Comparison of ENCODE assay signal across 14 mouse cellular contexts in the genomic region with DNA sequence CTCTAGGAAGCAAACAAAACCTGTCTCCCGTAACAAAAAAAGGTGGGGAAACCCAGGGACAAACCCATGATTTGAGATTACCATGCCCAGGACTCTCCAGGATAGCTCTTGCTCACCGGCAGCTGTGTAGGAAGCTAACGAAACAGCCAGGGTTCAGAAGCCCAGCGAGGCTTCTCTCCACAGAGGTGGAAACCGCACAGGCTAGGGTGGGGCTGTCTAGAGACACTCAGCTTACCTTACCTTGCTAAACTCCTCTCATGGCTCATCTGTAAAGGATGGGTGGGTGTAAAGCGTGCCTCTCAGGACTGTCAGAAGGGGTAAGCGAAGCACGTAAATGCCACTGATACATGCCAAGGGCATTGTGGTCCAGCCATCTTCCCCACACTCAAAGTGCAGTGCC.
DNase-seq lines count a peak whose midpoint lies in the region; ATAC-seq and TF ChIP-seq lines count a peak whose summit lies in the region.
"Had no signal": no experiment of that assay in that cellular context is flagged by ENCODE, and none has a peak within 500 bp of the region (broad histone marks: within the 10 kb centered on the region; RNA-seq: fewer than 3 reads in every experiment).

No protein-coding gene starts in this region.

- intact Hi-C loops in heart, postnatal 36 days (cut with DNase I), result loop anchor here (2.0 kb wide), 1 partner anchor 69 kb away; no protein-coding TSS in a partner anchor

- H3K9me3 ChIP-seq in heart, embryonic 15.5 days (replicated peaks), result no peaks in the 10 kb centered on the region
- H3K9me3 ChIP-seq in forebrain, embryonic 14.5 days (replicated peaks; ENCODE audit: control insufficient read depth, low read length), result no peaks in the 10 kb centered on the region
- H3K9me3 ChIP-seq: forebrain, embryonic 15.5 days; midbrain, embryonic 15.5 days; neural tube, embryonic 15.5 days had no signal

- no peak for TF ChIP-seq POLR2A in spleen, adult 2 months (IDR thresholded peaks at IDR 0.05; ENCODE audit: low read depth, low read length)

- TF ChIP-seq CTCF in spleen, adult 2 months (IDR thresholded peaks at IDR 0.05; ENCODE audit: extremely low read depth, insufficient read depth, insufficient read length, insufficient replicate concordance), result no peak

- H3K4me1 ChIP-seq in heart, embryonic 15.5 days (replicated peaks), result peaks cover 18% of the 10 kb centered on the region
- peaks cover 14% of the 10 kb centered on the region; the same call in 1 of the 2 replicates for H3K4me1 ChIP-seq in spleen, adult 2 months (ENCODE audit: control insufficient read depth, insufficient read depth, insufficient read length)
- H3K4me1 ChIP-seq in forebrain, embryonic 14.5 days (ENCODE audit: control insufficient read depth, insufficient read depth, low read length), result no peaks in the 10 kb centered on the region

- no peak for DNase-seq in heart, postnatal 36 days
- DNase-seq in spleen, adult 2 months (ENCODE audit: low read depth in 1 of 2, low spot score in 2 of 2), result peak in 1 of 2 experiments; percentile 56
- DNase-seq in spleen, adult 12 weeks (ENCODE audit: low spot score), result no peak
- DNase-seq in induced T-regulatory cell, adult 2 months (ENCODE audit: low read depth), result peak; percentile 14
- DNase-seq in layer of hippocampus, adult 9-11 months, result no peak
- no peak for DNase-seq in forebrain, embryonic 14.5 days (ENCODE audit: low spot score)
- DNase-seq: adrenal gland, postnatal 36 days; cerebellum, adult 2 months; kidney, adult 9 months had no signal

- H3K4me2 ChIP-seq in heart, embryonic 15.5 days, result no peak overlapping the region
- no peak overlapping the region for H3K4me2 ChIP-seq in forebrain, embryonic 14.5 days (ENCODE audit: low read length)
- H3K4me2 ChIP-seq: forebrain, embryonic 15.5 days; hindbrain, embryonic 14.5 days; midbrain, embryonic 15.5 days; neural tube, embryonic 15.5 days had no signal

- H3K27ac ChIP-seq in heart, embryonic 15.5 days, result peak overlapping the region; percentile 7; the same call in 1 of the 2 replicates
- H3K27ac ChIP-seq in spleen, adult 2 months (ENCODE audit: insufficient read depth, low read length), result peak overlapping the region; percentile 75
- no peak overlapping the region for H3K27ac ChIP-seq in forebrain, embryonic 14.5 days (ENCODE audit: low read depth, low read length)
- H3K27ac ChIP-seq: forebrain, embryonic 15.5 days; hindbrain, embryonic 14.5 days; midbrain, embryonic 15.5 days; neural tube, embryonic 15.5 days had no signal

- WGBS in heart, embryonic 15.5 days, result 72% methylated on average over 8 of the region's 8 CpGs
- WGBS in spleen, adult 2 months, result 18% methylated on average over 8 of the region's 8 CpGs
- 72% methylated on average over 8 of the region's 8 CpGs for WGBS in forebrain, embryonic 14.5 days

- H3K4me3 ChIP-seq in heart, embryonic 15.5 days, result no peak overlapping the region
- H3K4me3 ChIP-seq in spleen, adult 2 months (ENCODE audit: extremely low read depth, insufficient read depth, insufficient read length), result peak overlapping the region; percentile 41; the same call in 1 of the 2 replicates
- no peak overlapping the region for H3K4me3 ChIP-seq in forebrain, embryonic 14.5 days (ENCODE audit: low read depth, low read length)
- H3K4me3 ChIP-seq: forebrain, embryonic 15.5 days; midbrain, embryonic 15.5 days; neural tube, embryonic 15.5 days had no signal

- H3K36me3 ChIP-seq in heart, embryonic 15.5 days, result no peaks in the 10 kb centered on the region
- no peaks in the 10 kb centered on the region for H3K36me3 ChIP-seq in spleen, adult 2 months (ENCODE audit: control insufficient read depth, insufficient read depth, low read length)
- no peaks in the 10 kb centered on the region for H3K36me3 ChIP-seq in forebrain, embryonic 14.5 days (ENCODE audit: control insufficient read depth, insufficient read depth, low read length)
- H3K36me3 ChIP-seq: forebrain, embryonic 15.5 days; midbrain, embryonic 15.5 days; neural tube, embryonic 15.5 days had no signal

- H3K9ac ChIP-seq in heart, embryonic 15.5 days, result no peak overlapping the region
- H3K9ac ChIP-seq in forebrain, embryonic 14.5 days (ENCODE audit: low read length), result no peak overlapping the region
- H3K9ac ChIP-seq: forebrain, embryonic 15.5 days; hindbrain, embryonic 14.5 days; midbrain, embryonic 15.5 days; neural tube, embryonic 15.5 days had no signal

- 0 out of 2 replicates have a peak, but pooled peaks cover 3% of the 10 kb centered on the region for H3K27me3 ChIP-seq in heart, embryonic 15.5 days
- H3K27me3 ChIP-seq in spleen, adult 2 months (ENCODE audit: control insufficient read depth, insufficient read depth, low read length), result no peaks in the 10 kb centered on the region
- H3K27me3 ChIP-seq in forebrain, embryonic 14.5 days (replicated peaks; ENCODE audit: control insufficient read depth, insufficient read depth, low read length), result peaks cover 17% of the 10 kb centered on the region

- 0 out of 2 replicates have a peak, but pooled peaks have one; percentile 8 for ATAC-seq in heart, embryonic 15.5 days (replicated peaks; ENCODE audit: insufficient number of reproducible peaks, insufficient read depth, low FRiP score, low read depth)
- no peak; the same call in 1 of the 2 replicates for ATAC-seq in forebrain, embryonic 14.5 days
- ATAC-seq: forebrain, embryonic 15.5 days; midbrain, embryonic 15.5 days had no signal
